Mouse (Mus musculus) hindlimb bud, embryonic 11.5 days (tissue): Measurements from ENCODE around the gene Rps6ka5.

Experiments used
- DNase-seq: peaks from one replicate; pipeline ENCODE4 v3.0.0-alpha.2; 2012; ENCODE audit warnings: low read depth, low spot score; ENCODE audit errors: extremely low spot score

Gene Rps6ka5

GRCm38 (mm10) chr12:100606733-100607132 lies 120.0 kb downstream of the Rps6ka5 start:
- no peak for DNase-seq

- no peak for DNase-seq
These were observed 121.2 kb downstream of the Rps6ka5 start for GRCm38 (mm10) chr12:100605596-100605995.

GRCm38 (mm10) chr12:100604540-100604939 lies 122.2 kb downstream of the Rps6ka5 start:
- no peak for DNase-seq

- DNase-seq: no peak
These were observed 132.1 kb downstream of the Rps6ka5 start for GRCm38 (mm10) chr12:100594700-100595099.

- no peak for DNase-seq
These were observed 140.2 kb downstream of the Rps6ka5 start for GRCm38 (mm10) chr12:100586601-100587000.

- no peak for DNase-seq
These were observed 147.6 kb downstream of the Rps6ka5 start for GRCm38 (mm10) chr12:100579221-100579620.

- no peak for DNase-seq
These were observed 148.5 kb downstream of the Rps6ka5 start for GRCm38 (mm10) chr12:100578291-100578690.

- no peak for DNase-seq
These were observed 151.0 kb downstream of the Rps6ka5 start for GRCm38 (mm10) chr12:100575739-100576138.

- no peak for DNase-seq
These were observed 156.2 kb downstream of the Rps6ka5 start for GRCm38 (mm10) chr12:100570522-100571072.

- no peak for DNase-seq
These were observed 158.0 kb downstream of the Rps6ka5 start for GRCm38 (mm10) chr12:100568831-100569230.

GRCm38 (mm10) chr12:100568105-100568504 lies 158.7 kb downstream of the Rps6ka5 start:
- no peak for DNase-seq

GRCm38 (mm10) chr12:100567627-100568026 lies 159.2 kb downstream of the Rps6ka5 start:
- no peak for DNase-seq

- DNase-seq: no peak
These were observed 173.1 kb downstream of the Rps6ka5 start for GRCm38 (mm10) chr12:100553675-100554074.

- DNase-seq: no peak
These were observed 174.8 kb downstream of the Rps6ka5 start for GRCm38 (mm10) chr12:100551972-100552371.

GRCm38 (mm10) chr12:100544194-100544567 lies 182.6 kb downstream of the Rps6ka5 start:
- DNase-seq: no peak

GRCm38 (mm10) chr12:100543437-100544193 lies 183.2 kb downstream of the Rps6ka5 start:
- DNase-seq: no peak

- no peak for DNase-seq
These were observed 184.3 kb downstream of the Rps6ka5 start for GRCm38 (mm10) chr12:100542494-100542893.

- no peak for DNase-seq
These were observed 184.7 kb downstream of the Rps6ka5 start for GRCm38 (mm10) chr12:100542076-100542475.

- no peak for DNase-seq
These were observed 187.5 kb downstream of the Rps6ka5 start for GRCm38 (mm10) chr12:100539158-100539714.

- no peak for DNase-seq
These were observed 188.2 kb downstream of the Rps6ka5 start for GRCm38 (mm10) chr12:100538445-100539157.

- no peak for DNase-seq
These were observed 189.7 kb downstream of the Rps6ka5 start for GRCm38 (mm10) chr12:100537091-100537490.

GRCm38 (mm10) chr12:100535028-100535427 lies 191.8 kb downstream of the Rps6ka5 start:
- no peak for DNase-seq
